Mouse (Mus musculus) forebrain, embryonic 13.5 days (tissue): ENCODE data around the gene Map4k4. TPM values are rescaled to one million over a fixed set of nuclear protein-coding genes. Genes with fewer than 3 reads are reported as not detected.

ENCODE experiments used
- ATAC-seq: fragments of 200-750 bp; cut with Nextera tagmentation; 2 replicates; pipeline ENCODE4 v1.8.0; 2017
- H3K27ac ChIP-seq: fragments of 300-500 bp; sonication (generic); 2 replicates; pipeline ENCODE4 v1.5.1; 2015; ENCODE audit warnings: inconsistent platforms, mild to moderate bottlenecking, moderate library complexity
- H3K27me3 ChIP-seq: fragments of 300-500 bp; sonication (generic); 2 replicates; pipeline ENCODE4 v1.6.1; 2015; ENCODE audit warnings: mild to moderate bottlenecking, inconsistent platforms
- H3K36me3 ChIP-seq: fragments of 300-500 bp; sonication (generic); 2 replicates; pipeline ENCODE4 v1.6.1; 2015; ENCODE audit warnings: mild to moderate bottlenecking, inconsistent platforms; ENCODE audit not compliant: poor library complexity, severe bottlenecking
- H3K4me1 ChIP-seq: fragments of 300-500 bp; sonication (generic); 2 replicates; pipeline ENCODE4 v1.6.1; 2015; ENCODE audit warnings: inconsistent platforms
- H3K4me2 ChIP-seq: fragments of 300-500 bp; sonication (generic); 2 replicates; pipeline ENCODE4 v1.6.1; 2015; ENCODE audit warnings: inconsistent platforms, mild to moderate bottlenecking, moderate library complexity
- H3K4me3 ChIP-seq: fragments of 300-500 bp; sonication (generic); 2 replicates; pipeline ENCODE4 v1.5.1; 2015; ENCODE audit warnings: mild to moderate bottlenecking, inconsistent platforms
- H3K9ac ChIP-seq: fragments of 300-500 bp; sonication (generic); 2 replicates; pipeline ENCODE4 v1.6.1; 2015; ENCODE audit warnings: mild to moderate bottlenecking, inconsistent platforms
- H3K9me3 ChIP-seq: fragments of 300-500 bp; sonication (generic); replicated peaks from 2 replicates; pipeline ENCODE4 v1.6.1; 2016; ENCODE audit warnings: inconsistent platforms
- WGBS: fragments of 180-500 bp; shearing (Covaris S2); methylation state at CpG from one replicate; pipeline ENCODE4 v1.1.7; 2015; 5-methylcytosine and 5-hydroxymethylcytosine counted together
- polyA plus RNA-seq: library from polyadenylated mRNA; unstranded; fragments of >200 nt; fragmentation: Nextera tagmentation; extraction: Ambion mirVana; gene quantifications from 2 replicates; pipeline ENCODE4 v1.2.1, GENCODE M21; 2015

Map4k4 gene
- polyA plus RNA-seq, 1 experiment from 2014 or later: 49.9 TPM

DNA sequence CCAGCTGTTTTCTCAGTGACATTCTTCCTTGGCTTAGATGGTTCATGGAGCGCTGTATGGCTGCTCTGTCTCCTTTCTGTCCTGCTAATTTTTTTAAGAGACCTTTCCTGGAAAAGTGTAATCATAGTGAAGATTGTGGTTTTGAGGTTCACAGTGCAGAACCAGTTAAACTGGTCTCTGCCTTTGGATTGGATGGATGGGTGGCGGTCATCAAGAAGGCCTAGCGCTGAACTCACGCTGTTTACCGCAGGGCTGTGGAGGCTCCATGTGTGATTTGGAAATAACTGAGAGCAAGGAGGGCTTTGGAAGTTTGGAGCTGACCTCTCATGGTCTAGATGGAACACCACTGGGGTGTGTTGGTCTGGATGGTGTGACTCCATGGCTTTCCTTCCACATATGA is 56.0 kb downstream of the Map4k4 start:
- Histone ChIP-seq H3K4me3 (no peak overlapping the region), H3K9ac (no peak overlapping the region), H3K36me3 (no peaks in the 10 kb centered on the region), H3K4me2 (no peak overlapping the region), H3K27me3 (no peaks in the 10 kb centered on the region), H3K9me3 (no peaks in the 10 kb centered on the region), H3K27ac (no peak overlapping the region), H3K4me1 (peaks cover 85% of the 10 kb centered on the region)
- WGBS: 91% methylated on average over 5 of the region's 5 CpGs
- no peak for ATAC-seq

DNA sequence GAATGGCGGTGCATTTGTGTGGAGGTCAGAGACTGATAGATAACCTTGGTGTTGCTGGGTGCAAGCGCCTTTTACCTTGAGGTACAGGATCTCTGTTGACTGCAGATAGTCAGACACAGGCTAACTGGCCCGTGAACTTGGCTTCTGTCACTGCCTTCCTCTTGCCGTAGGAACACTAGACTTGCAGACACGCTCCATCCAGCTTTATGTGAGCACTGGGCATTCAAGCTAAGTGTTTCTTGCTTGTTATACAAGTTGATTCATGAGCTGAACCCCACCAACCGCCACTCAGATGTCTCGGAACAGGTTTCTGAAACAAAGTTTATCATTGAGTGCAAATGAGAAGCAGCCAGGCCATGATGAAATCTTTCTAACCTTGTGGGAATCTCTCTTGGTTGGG is 57.3 kb downstream of the Map4k4 start:
- Histone ChIP-seq H3K4me1 (peaks cover 85% of the 10 kb centered on the region), H3K27ac (no peak overlapping the region)
- 90% methylated on average over 7 of the region's 7 CpGs for WGBS

DNA sequence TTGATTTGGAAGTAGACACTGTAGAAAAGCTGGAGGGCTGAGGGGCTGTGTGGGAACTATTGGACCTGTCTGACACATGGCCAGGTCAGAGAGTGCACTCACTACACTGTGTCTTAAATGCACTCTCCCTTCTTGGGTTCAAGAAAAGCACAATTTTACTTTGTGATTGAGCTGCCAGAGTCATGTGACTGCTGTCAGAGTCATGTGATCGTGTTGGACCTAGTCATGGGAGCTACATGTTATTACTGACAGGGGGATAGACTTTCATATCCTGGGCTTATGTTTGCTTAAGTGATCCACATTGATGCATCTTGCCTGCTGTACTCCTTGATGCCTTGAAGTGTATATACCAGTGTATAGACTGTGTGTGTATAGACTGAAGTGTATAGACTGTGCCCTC is 59.9 kb downstream of the Map4k4 start:
- no peak; the same call in 1 of the 2 replicates for ATAC-seq
- WGBS: 94% methylated on average over 1 of the region's 1 CpGs
- Histone ChIP-seq H3K4me3 (no peak overlapping the region), H3K27me3 (no peaks in the 10 kb centered on the region), H3K4me2 (no peak overlapping the region), H3K9ac (no peak overlapping the region), H3K4me1 (peaks cover 84% of the 10 kb centered on the region), H3K36me3 (peaks cover 24% of the 10 kb centered on the region), H3K27ac (no peak overlapping the region), H3K9me3 (no peaks in the 10 kb centered on the region)

More for the DNA sequence above, 57.3 kb downstream of the Map4k4 start:
- H3K9me3 ChIP-seq: no peaks in the 10 kb centered on the region
- no peak overlapping the region for H3K9ac ChIP-seq
- H3K27me3 ChIP-seq: no peaks in the 10 kb centered on the region
- peaks cover 11% of the 10 kb centered on the region for H3K36me3 ChIP-seq
- ATAC-seq: no peak
- H3K4me3 ChIP-seq: no peak overlapping the region
- H3K4me2 ChIP-seq: no peak overlapping the region

DNA sequence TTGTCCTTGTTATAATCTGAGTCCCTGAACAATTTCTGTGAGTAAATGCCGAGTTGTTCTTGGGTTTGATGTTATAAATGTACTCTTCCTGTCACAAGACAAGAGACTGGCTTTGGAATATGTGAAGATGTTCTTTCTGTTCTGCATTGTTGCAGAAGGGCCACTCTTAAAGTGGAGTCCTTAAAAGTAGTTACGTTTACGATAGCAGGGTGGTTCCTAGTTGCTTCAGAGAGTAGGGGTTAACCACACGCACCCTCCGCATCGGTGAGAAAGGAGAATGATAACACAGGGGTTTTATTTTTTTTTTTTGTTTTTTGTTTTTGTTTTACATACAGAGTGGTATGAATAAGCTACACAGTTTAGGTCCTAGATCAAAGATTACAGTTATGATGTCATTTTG is 60.4 kb downstream of the Map4k4 start:
- H3K4me2 ChIP-seq: no peak overlapping the region
- no peak overlapping the region for H3K27ac ChIP-seq
- H3K36me3 ChIP-seq: peaks cover 24% of the 10 kb centered on the region
- 92% methylated on average over 6 of the region's 6 CpGs for WGBS
- no peaks in the 10 kb centered on the region for H3K27me3 ChIP-seq
- no peak overlapping the region for H3K4me3 ChIP-seq
- H3K9me3 ChIP-seq: no peaks in the 10 kb centered on the region
- no peak overlapping the region for H3K9ac ChIP-seq
- no peak for ATAC-seq
- H3K4me1 ChIP-seq: peaks cover 82% of the 10 kb centered on the region

DNA sequence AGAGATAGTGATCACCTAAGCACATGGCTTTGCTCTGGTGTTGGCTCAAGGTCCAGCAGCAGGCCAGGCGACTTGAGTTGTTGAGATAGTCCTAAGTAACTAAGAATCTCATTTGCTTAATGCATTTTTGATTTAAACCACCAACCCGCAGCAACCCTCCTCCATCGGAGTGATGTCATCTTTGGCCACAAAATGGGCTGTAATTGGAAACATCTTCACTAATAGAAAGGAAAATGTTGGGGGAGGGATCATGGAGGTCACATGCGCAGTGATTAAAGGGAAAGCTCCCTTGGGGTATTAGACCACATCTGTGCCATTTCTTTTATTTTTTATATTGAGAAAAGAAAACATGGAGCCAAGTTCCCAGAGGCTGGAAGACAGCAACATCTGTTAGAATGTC is 61.6 kb downstream of the Map4k4 start:
- Histone ChIP-seq H3K4me2 (no peak overlapping the region), H3K4me1 (peaks cover 75% of the 10 kb centered on the region), H3K27ac (no peak overlapping the region; the same call in 1 of the 2 replicates), H3K27me3 (no peaks in the 10 kb centered on the region), H3K36me3 (peaks cover 24% of the 10 kb centered on the region), H3K9ac (no peak overlapping the region), H3K4me3 (no peak overlapping the region), H3K9me3 (no peaks in the 10 kb centered on the region)
- WGBS: 70% methylated on average over 4 of the region's 4 CpGs
- no peak for ATAC-seq

DNA sequence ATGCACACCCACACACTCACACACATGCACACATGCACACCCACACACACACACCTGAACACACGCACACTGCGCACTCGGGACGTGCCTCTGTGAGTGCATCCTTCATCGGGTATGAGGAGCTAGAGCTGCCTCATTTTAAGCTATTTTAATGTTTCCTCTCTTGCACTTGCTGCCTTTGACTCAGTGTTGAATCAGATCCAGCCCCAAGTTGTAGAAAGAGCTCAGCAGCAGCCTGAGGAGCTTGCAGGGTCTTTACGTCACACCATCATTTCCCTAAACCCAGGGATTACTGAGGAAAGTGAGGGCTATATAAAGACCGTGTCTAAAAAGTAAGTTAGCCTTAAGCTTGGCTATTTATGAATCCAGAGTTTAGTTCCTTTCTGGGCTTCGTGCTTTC is 62.1 kb downstream of the Map4k4 start:
- Histone ChIP-seq H3K27me3 (no peaks in the 10 kb centered on the region), H3K4me1 (peaks cover 70% of the 10 kb centered on the region), H3K4me3 (no peak overlapping the region), H3K9me3 (no peaks in the 10 kb centered on the region), H3K36me3 (peaks cover 25% of the 10 kb centered on the region), H3K9ac (no peak overlapping the region), H3K27ac (no peak overlapping the region), H3K4me2 (no peak overlapping the region)
- no peak for ATAC-seq
- WGBS: 91% methylated on average over 8 of the region's 8 CpGs

DNA sequence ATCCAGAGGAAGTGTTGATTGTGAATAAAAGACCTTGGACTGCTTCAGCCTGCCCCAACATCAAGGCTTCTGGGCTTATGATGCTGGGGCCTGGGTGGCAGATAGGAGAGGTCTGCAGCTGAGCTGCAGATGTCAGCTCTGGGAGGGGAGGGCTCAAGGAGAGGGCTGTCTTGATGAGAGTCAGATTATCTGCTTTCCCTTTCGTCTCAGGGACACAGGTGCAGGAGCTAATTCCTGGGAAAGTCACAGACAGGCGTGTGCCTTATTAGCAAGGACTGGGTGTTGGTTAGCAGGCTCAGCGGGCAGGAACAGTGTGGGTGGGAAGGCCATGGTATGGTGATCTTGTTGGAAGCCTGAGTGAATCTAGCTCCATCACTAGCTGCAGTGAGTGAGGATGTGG is 63.1 kb downstream of the Map4k4 start:
- no peak for ATAC-seq
- 70% methylated on average over 3 of the region's 3 CpGs for WGBS
- H3K4me1 ChIP-seq: peaks cover 64% of the 10 kb centered on the region
- H3K9ac ChIP-seq: no peak overlapping the region
- H3K4me3 ChIP-seq: no peak overlapping the region
- no peaks in the 10 kb centered on the region for H3K9me3 ChIP-seq
- H3K36me3 ChIP-seq: peaks cover 28% of the 10 kb centered on the region
- H3K4me2 ChIP-seq: no peak overlapping the region
- no peak overlapping the region; the same call in 1 of the 2 replicates for H3K27ac ChIP-seq
- H3K27me3 ChIP-seq: no peaks in the 10 kb centered on the region

DNA sequence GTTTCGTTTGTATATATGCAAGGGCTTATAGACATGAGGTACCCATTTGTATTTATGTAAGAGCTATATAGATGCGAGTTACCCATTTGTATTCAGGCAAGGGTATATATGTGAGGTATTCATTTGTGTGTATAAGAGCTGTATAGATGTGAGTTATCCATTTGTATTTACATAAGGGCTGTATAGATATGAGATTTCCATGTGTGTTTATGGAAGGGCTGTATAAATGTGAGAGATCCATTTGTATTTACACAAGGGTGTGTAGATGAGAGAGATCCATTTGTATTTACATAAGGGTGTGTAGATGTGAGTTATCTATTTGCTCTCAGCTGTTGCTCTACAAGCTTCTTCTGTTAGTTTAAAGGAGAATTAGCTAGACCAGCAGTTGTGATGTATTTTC is 63.7 kb downstream of the Map4k4 start:
- H3K4me3 ChIP-seq: no peak overlapping the region
- ATAC-seq: no peak
- H3K27me3 ChIP-seq: no peaks in the 10 kb centered on the region
- no peaks in the 10 kb centered on the region for H3K9me3 ChIP-seq
- over 99% methylated on average over 2 of the region's 2 CpGs for WGBS
- H3K27ac ChIP-seq: no peak overlapping the region
- peaks cover 64% of the 10 kb centered on the region for H3K4me1 ChIP-seq
- H3K36me3 ChIP-seq: peaks cover 28% of the 10 kb centered on the region
- no peak overlapping the region for H3K4me2 ChIP-seq
- no peak overlapping the region for H3K9ac ChIP-seq

DNA sequence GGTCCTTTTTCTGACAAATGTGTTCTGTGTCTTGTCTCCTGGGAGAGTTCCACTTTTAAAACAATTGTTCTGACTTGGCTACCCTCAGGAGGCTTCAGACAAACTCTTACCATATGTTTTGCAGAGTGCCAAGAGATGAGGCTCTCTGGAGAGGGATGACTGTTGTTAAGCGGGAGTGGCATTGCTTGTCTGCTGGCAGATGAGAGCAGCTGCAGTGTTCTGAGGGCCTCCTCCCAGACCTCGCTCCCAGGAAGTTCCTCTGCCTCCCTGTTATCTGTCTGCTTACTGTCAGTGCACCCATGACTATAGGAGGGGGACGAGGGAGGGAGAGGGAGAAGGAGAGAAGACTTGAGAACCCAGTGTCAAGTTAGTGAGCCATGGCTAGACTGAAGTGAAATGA is 64.7 kb downstream of the Map4k4 start:
- Histone ChIP-seq H3K36me3 (peaks cover 28% of the 10 kb centered on the region), H3K4me2 (no peak overlapping the region), H3K4me1 (peaks cover 65% of the 10 kb centered on the region), H3K9me3 (no peaks in the 10 kb centered on the region), H3K27ac (no peak overlapping the region), H3K27me3 (no peaks in the 10 kb centered on the region), H3K4me3 (no peak overlapping the region), H3K9ac (no peak overlapping the region)
- ATAC-seq: no peak
- WGBS: 84% methylated on average over 3 of the region's 3 CpGs

DNA sequence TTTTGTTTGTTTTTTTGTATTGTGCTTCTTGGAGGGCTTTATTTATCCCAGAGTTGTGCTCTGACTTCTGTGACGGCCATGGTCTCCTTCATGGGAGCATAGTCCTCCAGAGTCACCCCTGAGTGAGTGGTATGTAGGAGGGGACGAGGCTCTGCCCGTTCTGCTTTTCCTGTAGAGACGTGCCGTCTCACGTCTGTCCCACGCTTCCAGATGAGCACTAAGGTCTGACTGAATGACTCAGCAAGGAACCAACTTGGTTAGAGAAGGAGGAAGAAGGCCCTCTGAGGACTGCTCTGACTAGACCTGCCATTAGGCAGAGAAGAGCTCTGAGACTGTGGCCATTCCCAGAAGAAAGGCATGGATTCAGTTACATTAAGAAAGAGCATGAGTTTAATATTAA is 68.3 kb downstream of the Map4k4 start:
- no peak for ATAC-seq
- peaks cover 12% of the 10 kb centered on the region for H3K36me3 ChIP-seq
- H3K9ac ChIP-seq: no peak overlapping the region
- WGBS: 85% methylated on average over 7 of the region's 7 CpGs
- peak overlapping the region; percentile 60 for H3K27ac ChIP-seq
- no peak overlapping the region for H3K4me2 ChIP-seq
- H3K4me3 ChIP-seq: no peak overlapping the region
- H3K4me1 ChIP-seq: peaks cover 61% of the 10 kb centered on the region
- H3K9me3 ChIP-seq: no peaks in the 10 kb centered on the region
- no peaks in the 10 kb centered on the region for H3K27me3 ChIP-seq

DNA sequence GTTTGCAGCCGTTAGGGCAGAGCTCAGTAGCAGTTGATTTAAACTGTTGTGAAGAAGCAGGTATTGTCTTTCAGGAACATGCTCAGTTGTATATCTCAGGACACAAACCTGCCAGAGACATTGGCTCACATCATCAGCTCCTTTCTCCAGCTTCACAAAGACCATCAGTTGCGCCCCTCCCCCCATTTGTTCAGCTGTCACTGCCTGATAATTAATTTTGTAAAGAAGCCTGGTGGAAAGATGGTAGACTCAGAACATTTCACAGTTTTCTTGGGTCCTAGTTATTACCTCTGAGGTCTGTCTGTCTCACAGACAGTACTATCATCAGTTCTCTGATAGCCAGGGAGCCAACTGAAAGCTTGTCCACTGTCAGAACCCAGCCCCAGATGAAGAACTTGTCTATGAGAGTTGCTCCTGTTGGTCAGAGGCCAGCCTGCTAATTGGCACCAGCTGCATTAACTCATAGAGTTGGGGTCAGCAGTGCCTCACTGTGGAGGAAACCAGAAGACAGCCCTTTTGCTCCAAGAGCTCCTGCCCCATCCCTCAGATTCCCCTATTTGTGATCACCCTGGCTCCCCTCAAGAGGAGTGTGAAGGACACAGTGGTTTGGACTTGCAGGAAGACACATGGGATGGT is 69.2 kb downstream of the Map4k4 start:
- Histone ChIP-seq H3K4me2 (no peak overlapping the region), H3K27me3 (no peaks in the 10 kb centered on the region), H3K4me1 (peaks cover 52% of the 10 kb centered on the region), H3K4me3 (no peak overlapping the region), H3K9ac (no peak overlapping the region), H3K36me3 (peaks cover 18% of the 10 kb centered on the region), H3K27ac (peak overlapping the region; percentile 60), H3K9me3 (no peaks in the 10 kb centered on the region)
- WGBS: 46% methylated on average over 2 of the region's 2 CpGs
- ATAC-seq: peak; percentile 28; the same call in 1 of the 2 replicates

DNA sequence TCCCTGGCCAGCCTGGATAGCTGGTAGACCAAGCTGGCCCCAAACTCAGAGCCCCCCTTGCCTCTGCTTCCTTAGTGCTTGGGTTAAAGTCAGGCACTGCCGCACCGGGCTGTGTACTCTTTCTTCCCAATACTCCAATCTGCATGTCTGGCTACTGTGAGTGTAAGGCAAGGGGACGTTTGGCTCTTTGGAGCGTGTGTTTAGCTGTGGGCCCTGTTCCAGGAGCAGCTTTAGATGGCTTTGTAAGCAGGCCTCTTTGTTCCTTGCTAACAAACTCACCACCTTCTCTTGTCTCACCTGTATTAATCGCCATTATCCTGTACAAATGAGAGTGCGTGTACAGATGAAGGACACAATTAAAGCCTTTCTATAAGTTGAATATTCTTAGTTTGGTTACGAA is 71.7 kb downstream of the Map4k4 start:
- H3K4me3 ChIP-seq: no peak overlapping the region
- peak overlapping the region; percentile 74 for H3K27ac ChIP-seq
- H3K27me3 ChIP-seq: no peaks in the 10 kb centered on the region
- H3K4me1 ChIP-seq: peaks cover 62% of the 10 kb centered on the region
- no peak overlapping the region for H3K4me2 ChIP-seq
- no peak overlapping the region for H3K9ac ChIP-seq
- peaks cover 42% of the 10 kb centered on the region for H3K36me3 ChIP-seq
- 49% methylated on average over 7 of the region's 7 CpGs for WGBS
- H3K9me3 ChIP-seq: no peaks in the 10 kb centered on the region
- ATAC-seq: no peak

DNA sequence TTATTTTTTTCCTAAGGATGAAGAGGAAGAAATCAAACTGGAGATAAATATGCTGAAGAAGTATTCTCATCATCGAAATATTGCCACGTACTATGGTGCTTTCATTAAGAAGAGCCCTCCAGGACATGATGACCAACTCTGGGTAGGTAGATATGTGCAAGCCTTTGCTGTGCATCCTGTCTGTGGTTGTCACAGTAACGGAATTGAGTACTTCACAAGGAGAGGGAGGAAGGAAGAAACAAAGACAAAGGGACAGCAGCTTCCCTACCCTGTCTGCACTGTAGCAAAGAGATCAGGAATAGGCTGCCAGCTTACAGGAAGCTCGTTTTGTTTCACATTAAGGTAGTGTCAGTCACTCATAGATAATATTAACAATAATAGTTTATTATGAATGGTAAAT is 73.2 kb downstream of the Map4k4 start:
- peaks cover 68% of the 10 kb centered on the region for H3K4me1 ChIP-seq
- no peak overlapping the region for H3K27ac ChIP-seq
- no peaks in the 10 kb centered on the region for H3K9me3 ChIP-seq
- H3K27me3 ChIP-seq: no peaks in the 10 kb centered on the region
- no peak for ATAC-seq
- no peak overlapping the region for H3K4me3 ChIP-seq
- peaks cover 51% of the 10 kb centered on the region for H3K36me3 ChIP-seq
- no peak overlapping the region for H3K4me2 ChIP-seq
- no peak overlapping the region for H3K9ac ChIP-seq
- WGBS: 77% methylated on average over 4 of the region's 4 CpGs
